In genomic region chr17:34230971-34231370, GRCm38 (mm10) we compare ENCODE assay signal across 7 mouse cellular contexts. TPM values are rescaled to one million over a fixed set of nuclear protein-coding genes. Genes with fewer than 3 reads are reported as not detected.
"Had no signal": no experiment of that assay in that cellular context is flagged by ENCODE, and none has a peak within 500 bp of the region (broad histone marks: within the 10 kb centered on the region; RNA-seq: fewer than 3 reads in every experiment).

No protein-coding gene starts in this region.

RNA-seq across cellular contexts. Expression of gene H2-Ob, which starts 7.7 kb away (rescaled TPM):
- polyA plus RNA-seq: lung, embryonic 14.5 days; midbrain, embryonic 10.5 days; midbrain, embryonic 12.5 days; midbrain, embryonic 14.5 days; myocyte; neural tube, embryonic 11.5 days; neural tube, embryonic 13.5 days had no signal

RNA-seq across cellular contexts. Expression of gene H2-Ab1, which starts 26.5 kb away (rescaled TPM):
- polyA plus RNA-seq: myocyte had no signal
